Mouse (Mus musculus): ENCODE data around the gene Eda. TPM values are rescaled to one million over a fixed set of nuclear protein-coding genes. Genes with fewer than 3 reads are reported as not detected.
"Not testable (repeated sequence)": the region's sequence is repeated elsewhere in the genome, so short reads cannot be mapped to it uniquely, and the experiment has no call there.

Eda gene
- total RNA-seq, 2 experiments from 2014 or later: 0.11 to 0.20 TPM

- no peak for ATAC-seq (ENCODE audit: poor library complexity, severe bottlenecking)
Observed at GRCm38 (mm10) chrX:100400900-100401299, 425.5 kb downstream of the Eda start.

- ATAC-seq (ENCODE audit: poor library complexity, severe bottlenecking): no peak
Observed at GRCm38 (mm10) chrX:100401657-100402056, 426.3 kb downstream of the Eda start.

GRCm38 (mm10) chrX:100409245-100409644 lies 433.8 kb downstream of the Eda start:
- ATAC-seq (ENCODE audit: poor library complexity, severe bottlenecking): no peak

GRCm38 (mm10) chrX:100428693-100429092 lies 453.3 kb downstream of the Eda start, which contains the start of gene Otud6a:
TSS of gene Otud6a (plus strand) at chrX:100429013.
- no peak for ATAC-seq (ENCODE audit: poor library complexity, severe bottlenecking)

GRCm38 (mm10) chrX:100432311-100432710 lies 456.9 kb downstream of the Eda start:
- ATAC-seq (ENCODE audit: poor library complexity, severe bottlenecking): no peak

GRCm38 (mm10) chrX:100442617-100443016 lies 467.2 kb downstream of the Eda start, which contains the start of gene Awat2:
TSS of gene Awat2 (minus strand) at chrX:100442717.
- not testable (repeated sequence) for ATAC-seq (ENCODE audit: poor library complexity, severe bottlenecking)

GRCm38 (mm10) chrX:100443532-100443931 lies 468.1 kb downstream of the Eda start:
- no peak for ATAC-seq (ENCODE audit: poor library complexity, severe bottlenecking)

Other genes with a start within 250 kb of the Eda start
- gene Tmem28, start 154.6 kb upstream of the Eda start, total RNA-seq (2015): not detected in 2 replicates
- gene Tmem28, start 154.6 kb upstream of the Eda start, total RNA-seq (2017): not detected in 2 replicates